Mouse (Mus musculus): ENCODE measurements around the gene Mfap1b. TPM values are rescaled to one million over a fixed set of nuclear protein-coding genes. Genes with fewer than 3 reads are reported as not detected.

Mfap1b gene
- total RNA-seq, 2 experiments from 2014 or later, result 28.6 to 31.4 TPM

- DNase-seq (ENCODE audit: low spot score in 2 of 2), result no peak
These were observed 32.8 kb downstream of the Mfap1b start for GRCm38 (mm10) chr2:121440834-121441605.

GRCm38 (mm10) chr2:121439746-121440145 is 34.1 kb downstream of the Mfap1b start:
- no peak for DNase-seq (ENCODE audit: low spot score in 2 of 2)

GRCm38 (mm10) chr2:121434854-121435253 is 39.0 kb downstream of the Mfap1b start:
- DNase-seq (ENCODE audit: low spot score in 2 of 2), result no peak

DNA sequence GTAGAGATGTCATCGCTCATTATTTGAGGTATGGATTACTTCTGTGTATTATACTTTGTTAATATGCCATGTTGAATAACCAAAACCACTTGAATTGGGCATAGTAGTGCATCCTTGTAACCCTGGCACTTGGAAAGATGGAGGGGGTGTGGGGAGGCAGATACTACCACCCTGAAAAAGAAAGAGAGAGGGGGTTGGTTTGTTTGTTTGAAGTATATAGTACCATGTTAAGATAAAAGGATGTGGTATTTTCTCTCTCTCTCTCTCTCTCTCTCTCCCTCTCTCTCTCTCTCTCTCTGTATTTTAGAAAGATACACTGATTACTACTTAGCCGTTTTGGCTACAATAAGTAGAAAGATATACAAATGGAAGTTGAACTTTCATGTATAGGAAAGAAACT is 48.0 kb downstream of the Mfap1b start:
- no peak for DNase-seq (ENCODE audit: low spot score in 2 of 2)

GRCm38 (mm10) chr2:121423166-121423565 is 50.7 kb downstream of the Mfap1b start:
- no peak for DNase-seq (ENCODE audit: low spot score in 2 of 2)

DNA sequence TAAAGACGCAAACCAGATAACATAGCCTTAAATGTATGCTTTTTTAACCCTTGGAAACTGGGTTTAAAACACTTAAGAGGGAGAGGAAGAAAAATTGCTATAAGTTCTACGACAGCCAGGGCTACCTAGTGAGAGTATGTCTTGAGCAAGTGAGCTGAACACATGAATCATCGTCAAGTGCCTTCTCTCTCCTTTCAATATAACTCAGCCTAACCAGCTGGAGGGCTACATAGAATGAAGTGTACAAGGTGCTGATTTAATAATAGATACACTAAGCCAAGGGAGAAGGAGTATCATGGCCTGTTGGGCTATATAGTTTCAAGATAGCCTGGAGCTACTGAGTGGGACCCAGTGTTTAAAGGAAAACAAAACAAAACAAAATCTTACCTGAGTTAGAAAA is 55.4 kb downstream of the Mfap1b start:
- no peak for DNase-seq (ENCODE audit: low spot score in 2 of 2)

GRCm38 (mm10) chr2:121416356-121416755 is 57.5 kb downstream of the Mfap1b start:
- DNase-seq (ENCODE audit: low spot score in 2 of 2), result no peak

- no peak for DNase-seq (ENCODE audit: low spot score in 2 of 2)
These were observed 58.3 kb downstream of the Mfap1b start for GRCm38 (mm10) chr2:121415591-121415990.

DNA sequence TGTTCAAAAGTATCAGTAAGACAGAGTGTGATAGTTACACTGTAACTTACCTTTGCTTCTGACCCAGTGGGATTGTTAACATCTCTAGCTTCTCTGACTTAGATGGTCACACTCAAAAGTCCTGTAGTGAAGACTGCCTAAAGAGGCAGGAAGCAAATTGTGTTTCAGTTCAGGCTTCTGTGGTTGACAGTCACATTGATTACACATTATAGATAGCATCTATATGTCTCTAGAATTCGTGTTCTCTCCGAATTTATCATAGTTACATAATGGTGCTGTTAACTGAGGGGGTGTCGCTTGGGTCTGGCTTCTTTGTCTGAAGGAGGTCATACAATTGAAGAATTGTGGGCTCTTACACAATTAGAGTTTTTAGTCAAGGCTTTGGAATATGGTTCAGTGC is 58.8 kb downstream of the Mfap1b start:
- no peak for DNase-seq (ENCODE audit: low spot score in 2 of 2)

- DNase-seq (ENCODE audit: low spot score in 2 of 2), result peak in 1 of 2 experiments; percentile 21
These were observed 59.7 kb downstream of the Mfap1b start for GRCm38 (mm10) chr2:121414139-121414685.

GRCm38 (mm10) chr2:121413387-121414042 is 60.4 kb downstream of the Mfap1b start, which contains the start of the genes Pdia3 and Catsper2:
Gene Pdia3, plus strand, starts transcription at chr2:121413775.
Gene Catsper2, minus strand, starts transcription at chr2:121413792.
- peak; percentile 95 to 98 for DNase-seq (ENCODE audit: low spot score in 2 of 2)

- peak in 1 of 2 experiments; percentile 23 for DNase-seq (ENCODE audit: low spot score in 2 of 2)
These were observed 61.0 kb downstream of the Mfap1b start for GRCm38 (mm10) chr2:121412843-121413386.

Small RNA genes within 50 kb of the gene (microRNA-seq; reads per million reads assigned to microRNA genes)
- gene Gm22953, result not detected

Other genes with a start within 250 kb of the Mfap1b start
- gene Trp53bp1, start 202.7 kb downstream of the Mfap1b start, total RNA-seq (2021), result 10 to 100 TPM; 46.4 to 58.2 TPM
- 10 to 100 TPM; 17.5 to 17.7 TPM for gene Map1a, start 184.5 kb downstream of the Mfap1b start, total RNA-seq (2021)
- gene Ppip5k1, start 118.7 kb downstream of the Mfap1b start, total RNA-seq (2021), result 10 to 100 TPM; 16.8 to 18.5 TPM
- under 1 TPM in 1 of 2 experiments, not detected in 1; 0.80 TPM for gene Ckmt1, start 116.4 kb downstream of the Mfap1b start, total RNA-seq (2021)
- not detected for gene Strc, start 86.9 kb downstream of the Mfap1b start, total RNA-seq (2021)
- 100 to 1,000 TPM; 197 to 210 TPM for gene Pdia3, start 60.3 kb downstream of the Mfap1b start, total RNA-seq (2021)
- gene Catsper2, start 60.3 kb downstream of the Mfap1b start, total RNA-seq (2021), result 1 to 10 TPM; 3.1 to 4.0 TPM
- under 1 TPM in 1 of 2 experiments, not detected in 1; 0.16 TPM for gene Ell3, start 29.8 kb downstream of the Mfap1b start, total RNA-seq (2021)
- 100 to 1,000 TPM; 381 to 422 TPM for gene Serf2, start 24.9 kb downstream of the Mfap1b start, total RNA-seq (2021)
- gene Hypk, start 20.8 kb downstream of the Mfap1b start, total RNA-seq (2021), result 10 to 100 TPM; 31.9 to 40.1 TPM
- gene Serinc4, start 17.3 kb downstream of the Mfap1b start, total RNA-seq (2021), result under 1 TPM; 0.20 to 0.26 TPM
- 10 to 100 TPM; 23.4 to 28.6 TPM for gene Mfap1a, start 32.6 kb upstream of the Mfap1b start, total RNA-seq (2021)
- gene Wdr76, start 32.7 kb upstream of the Mfap1b start, total RNA-seq (2021), result 1 to 10 TPM; 5.4 to 5.8 TPM

Data from gastrocnemius, postnatal 4 days (tissue).